Mouse (Mus musculus) ES-E14 (cell line): Measurements from ENCODE around the gene Hdac5. TPM values are rescaled to one million over a fixed set of nuclear protein-coding genes. Genes with fewer than 3 reads are reported as not detected.

Source experiments
- DNase-seq: peaks from one replicate; pipeline ENCODE4 v3.0.0-alpha.2; 2013; ENCODE audit warnings: low read depth, low spot score
- H3K27ac ChIP-seq: 2 replicates; pipeline ENCODE4 v1.5.1; 2012; ENCODE audit warnings: low read depth, mild to moderate bottlenecking, low read length, moderate library complexity, mixed read lengths; ENCODE audit not compliant: poor library complexity, insufficient read depth, severe bottlenecking
- H3K36me3 ChIP-seq: 2 replicates; pipeline ENCODE4 v1.6.1; 2012; ENCODE audit warnings: mild to moderate bottlenecking, low read length, moderate library complexity, mixed read lengths; ENCODE audit not compliant: control insufficient read depth, poor library complexity, insufficient read depth, severe bottlenecking
- H3K4me1 ChIP-seq, 2 experiments: fragments of 150-350 bp in 1 of 2; sonication (generic) in 1 of 2; 2 replicates each; pipeline ENCODE4 v1.6.1; 2012; ENCODE audit warnings: low read length in 2 of 2, mild to moderate bottlenecking in 1 of 2, mixed read lengths in 1 of 2; ENCODE audit not compliant: control insufficient read depth in 2 of 2, insufficient read depth in 2 of 2, poor library complexity in 1 of 2
- H3K4me3 ChIP-seq, 2 experiments: fragments of 150-350 bp in 1 of 2; sonication (generic) in 1 of 2; 2 replicates each; pipeline ENCODE4 v1.5.1; 2012; ENCODE audit warnings: low read length in 2 of 2, low read depth in 1 of 2, mild to moderate bottlenecking in 1 of 2, mixed read lengths in 1 of 2; ENCODE audit not compliant: insufficient read depth in 1 of 2, poor library complexity in 1 of 2, severe bottlenecking in 1 of 2
- H3K9ac ChIP-seq: 2 replicates; pipeline ENCODE4 v1.6.1; 2012; ENCODE audit warnings: low read depth, mild to moderate bottlenecking, low read length, mixed read lengths; ENCODE audit not compliant: poor library complexity, insufficient read depth, severe bottlenecking
- H3K9me3 ChIP-seq: fragments of 150-350 bp; sonication (generic); 2 replicates; pipeline ENCODE4 v1.6.1; 2012; ENCODE audit warnings: low read depth, mild to moderate bottlenecking, low read length; ENCODE audit not compliant: control insufficient read depth, insufficient read depth
- CHD2 ChIP-seq: IDR thresholded peaks from 2 replicates; pipeline ENCODE4 v1.6.1; 2014; ENCODE audit warnings: mild to moderate bottlenecking, low read depth, low read length, inconsistent platforms
- HCFC1 ChIP-seq: IDR thresholded peaks from 2 replicates; pipeline ENCODE4 v1.6.1; 2012; ENCODE audit warnings: low read length, inconsistent platforms, borderline replicate concordance; ENCODE audit not compliant: insufficient read depth
- MAFK ChIP-seq: IDR thresholded peaks from 2 replicates; pipeline ENCODE4 v1.6.1; 2014; ENCODE audit warnings: mild to moderate bottlenecking, low read depth, low read length, inconsistent platforms; ENCODE audit not compliant: insufficient read depth
- ZC3H11A ChIP-seq: IDR thresholded peaks from 2 replicates; pipeline ENCODE4 v1.6.1; 2012; ENCODE audit warnings: low read depth, mild to moderate bottlenecking, inconsistent platforms, low read length, borderline replicate concordance
- ZNF384 ChIP-seq: IDR thresholded peaks from 2 replicates; pipeline ENCODE4 v1.6.1; 2012; ENCODE audit warnings: low read depth, low read length, inconsistent platforms
- in situ Hi-C, 2 experiments: fragments of 600-800 bp; cut with MboI; formaldehyde crosslinking; loops; one replicate each; pipeline ENCODE4 v1.15.1; 2025; ENCODE audit warnings: low sequenced_read_pairs in 2 of 2, inconsistent platforms in 1 of 2; ENCODE audit not compliant: unreplicated experiment in 2 of 2
- total RNA-seq: library from RNA; depleted of rRNA; stranded (reverse); fragments of 300-350 nt; gene quantifications from 2 replicates; pipeline ENCODE4 v1.2.3, GENCODE M21; 2012

The Hdac5 gene
- total RNA-seq, 1 experiment, result 33.3 TPM

- no peak for DNase-seq
- in situ Hi-C loops, result no loop called here
- no peak overlapping the region for H3K4me3 ChIP-seq
- H3K4me1 ChIP-seq, result peaks cover 0 to 3% of the 10 kb centered on the region in 2 experiments; a peak in 2 of 4 replicates
- no peak overlapping the region for H3K27ac ChIP-seq
- peaks cover 5% of the 10 kb centered on the region; the same call in 1 of the 2 replicates for H3K36me3 ChIP-seq
- H3K9me3 ChIP-seq, result no peaks in the 10 kb centered on the region
- H3K9ac ChIP-seq, result no peak overlapping the region
- TF ChIP-seq CHD2, result no peak
- TF ChIP-seq HCFC1, result no peak
- TF ChIP-seq ZNF384, result no peak
- no peak for TF ChIP-seq ZC3H11A
- TF ChIP-seq MAFK, result no peak
These were observed 21.9 kb downstream of the Hdac5 start for GRCm38 (mm10) chr11:102207825-102208777.

GRCm38 (mm10) chr11:102206481-102206880 lies 23.5 kb downstream of the Hdac5 start:
- TF ChIP-seq CHD2 (no peak), HCFC1 (no peak), ZNF384 (no peak), MAFK (no peak), ZC3H11A (no peak)
- DNase-seq, result no peak
- Histone ChIP-seq H3K4me1 (peaks cover 0 to 8% of the 10 kb centered on the region in 2 experiments; a peak in 2 of 4 replicates), H3K9me3 (no peaks in the 10 kb centered on the region), H3K4me3 (peak overlapping the region; percentile 4 to 54), H3K27ac (no peak overlapping the region), H3K36me3 (peaks cover 8% of the 10 kb centered on the region; the same call in 1 of the 2 replicates), H3K9ac (peak overlapping the region; percentile 37)
- in situ Hi-C loops, result no loop called here

DNA sequence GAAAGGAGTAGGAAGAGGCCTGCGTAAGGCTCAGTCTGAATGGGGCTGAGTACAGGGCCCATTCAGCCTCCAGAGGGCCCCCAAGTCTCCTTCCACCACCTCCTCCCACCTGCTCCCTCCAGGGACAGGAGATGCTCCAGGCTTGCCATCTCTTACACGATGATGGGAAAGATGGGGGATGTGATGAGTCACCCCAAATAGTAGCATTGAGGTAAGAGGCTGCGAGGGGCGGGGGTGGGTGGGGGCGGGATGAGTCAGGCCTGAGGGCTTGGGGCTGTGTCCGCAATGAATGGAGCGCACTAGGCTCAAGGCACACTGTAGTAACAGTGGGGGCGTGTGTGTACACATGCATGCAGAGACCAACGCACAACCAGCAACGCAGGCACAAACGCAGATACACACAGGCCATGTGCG lies 28.6 kb downstream of the Hdac5 start:
- in situ Hi-C loops, result no loop called here
- no peak for DNase-seq
- TF ChIP-seq MAFK (no peak), ZNF384 (no peak), ZC3H11A (no peak), CHD2 (no peak)

GRCm38 (mm10) chr11:102199856-102200255 lies 30.1 kb downstream of the Hdac5 start:
- TF ChIP-seq ZC3H11A, result no peak
- no peak for DNase-seq

More for the DNA sequence above, 28.6 kb downstream of the Hdac5 start:
- Histone ChIP-seq H3K4me1 (peaks cover 0 to 5% of the 10 kb centered on the region in 2 experiments; a peak in 1 of 4 replicates), H3K4me3 (no peak overlapping the region), H3K9me3 (no peaks in the 10 kb centered on the region), H3K27ac (no peak overlapping the region), H3K36me3 (peaks cover 25% of the 10 kb centered on the region; the same call in 1 of the 2 replicates), H3K9ac (no peak overlapping the region)

More at GRCm38 (mm10) chr11:102199856-102200255, 30.1 kb downstream of the Hdac5 start:
- peaks cover 31% of the 10 kb centered on the region; the same call in 1 of the 2 replicates for H3K36me3 ChIP-seq
- H3K9me3 ChIP-seq, result no peaks in the 10 kb centered on the region
- H3K4me3 ChIP-seq, result no peak overlapping the region
- peaks cover 0 to 5% of the 10 kb centered on the region in 2 experiments; a peak in 1 of 4 replicates for H3K4me1 ChIP-seq
- no peak overlapping the region for H3K9ac ChIP-seq
- in situ Hi-C loops, result no loop called here
- H3K27ac ChIP-seq, result no peak overlapping the region
